Mouse (Mus musculus): ENCODE data around the gene Fam219a. TPM values are rescaled to one million over a fixed set of nuclear protein-coding genes. Genes with fewer than 3 reads are reported as not detected.

Gene Fam219a
- polyA plus RNA-seq, 1 experiment from 2014 or later, result 3.2 TPM

- no peaks in the 10 kb centered on the region for H3K9me3 ChIP-seq (ENCODE audit: control insufficient read depth)
- WGBS, result 46% methylated on average over 7 of the region's 7 CpGs
- H3K4me1 ChIP-seq (replicated peaks; ENCODE audit: control insufficient read depth, insufficient read depth, low read length), result peaks cover 7% of the 10 kb centered on the region; the same call in 1 of the 2 replicates
- TF ChIP-seq CTCF (IDR thresholded peaks at IDR 0.05; ENCODE audit: low read depth), result no peak
- no peak for ATAC-seq
- no peaks in the 10 kb centered on the region for H3K27me3 ChIP-seq (replicated peaks; ENCODE audit: control insufficient read depth, insufficient read depth, low read length)
- H3K4me2 ChIP-seq (replicated peaks; ENCODE audit: low read depth), result peak overlapping the region; percentile 45
- H3K36me3 ChIP-seq (ENCODE audit: control insufficient read depth, insufficient read depth), result no peaks in the 10 kb centered on the region
- H3K27ac ChIP-seq (ENCODE audit: low read depth, low read length), result peak overlapping the region; percentile 79
- H3K4me3 ChIP-seq (ENCODE audit: low read depth, low read length), result no peak overlapping the region
- peak overlapping the region; percentile 17; the same call in 1 of the 2 replicates for H3K9ac ChIP-seq (ENCODE audit: low read depth, low read length)
Observed at GRCm38 (mm10) chr4:41518349-41518748, 51.0 kb downstream of the Fam219a start.

- Histone ChIP-seq H3K4me2 (replicated peaks; ENCODE audit: low read depth) (peak within 1 kb of the TSS; percentile 45), H3K4me3 (ENCODE audit: low read depth, low read length) (no peak within 1 kb of the TSS), H3K4me1 (replicated peaks; ENCODE audit: control insufficient read depth, insufficient read depth, low read length) (peaks cover 7% of the 10 kb centered on the region; the same call in 1 of the 2 replicates), H3K27me3 (replicated peaks; ENCODE audit: control insufficient read depth, insufficient read depth, low read length) (no peaks in the 10 kb centered on the region), H3K27ac (ENCODE audit: low read depth, low read length) (peak within 1 kb of the TSS; percentile 79; the same call in 1 of the 2 replicates), H3K9me3 (ENCODE audit: control insufficient read depth) (no peaks in the 10 kb centered on the region), H3K36me3 (ENCODE audit: control insufficient read depth, insufficient read depth) (no peaks in the 10 kb centered on the region), H3K9ac (ENCODE audit: low read depth, low read length) (peak within 1 kb of the TSS; percentile 17; the same call in 1 of the 2 replicates)
- WGBS, result 83% methylated on average over 2 of the region's 2 CpGs
- ATAC-seq, result no peak
- no peak for TF ChIP-seq CTCF (IDR thresholded peaks at IDR 0.05; ENCODE audit: low read depth)
Observed at GRCm38 (mm10) chr4:41517233-41517632, 52.1 kb downstream of the Fam219a start, which contains the start of gene 1110017D15Rik. Gene 1110017D15Rik, minus strand, starts transcription at chr4:41517333.

DNA sequence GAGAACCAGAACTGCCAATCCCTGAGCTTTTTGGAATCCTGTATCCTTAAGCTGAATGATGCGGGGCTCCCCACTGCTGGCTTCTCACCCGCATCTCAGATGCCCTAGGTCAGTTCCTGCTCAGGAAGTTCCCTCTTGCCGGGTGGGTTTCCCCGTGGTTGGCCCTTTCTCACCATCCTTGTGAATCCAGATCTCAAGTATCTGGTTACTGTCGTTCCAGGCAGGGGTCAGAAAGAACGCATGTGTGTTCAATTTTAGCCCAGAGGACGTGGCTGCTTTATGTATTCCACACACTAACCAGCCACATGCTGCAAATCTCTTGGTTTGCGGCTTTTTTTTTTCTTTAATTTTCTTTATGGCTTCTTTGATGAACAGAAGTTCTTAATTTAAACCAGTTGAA lies 55.6 kb downstream of the Fam219a start:
- Histone ChIP-seq H3K36me3 (ENCODE audit: control insufficient read depth, insufficient read depth) (no peaks in the 10 kb centered on the region), H3K27me3 (replicated peaks; ENCODE audit: control insufficient read depth, insufficient read depth, low read length) (no peaks in the 10 kb centered on the region), H3K4me3 (ENCODE audit: low read depth, low read length) (no peak overlapping the region), H3K4me1 (replicated peaks; ENCODE audit: control insufficient read depth, insufficient read depth, low read length) (no peaks in the 10 kb centered on the region), H3K9ac (ENCODE audit: low read depth, low read length) (no peak overlapping the region), H3K4me2 (replicated peaks; ENCODE audit: low read depth) (no peak overlapping the region), H3K9me3 (ENCODE audit: control insufficient read depth) (no peaks in the 10 kb centered on the region), H3K27ac (ENCODE audit: low read depth, low read length) (no peak overlapping the region)
- TF ChIP-seq CTCF (IDR thresholded peaks at IDR 0.05; ENCODE audit: low read depth), result no peak
- WGBS, result 33% methylated on average over 8 of the region's 8 CpGs
- no peak for ATAC-seq

DNA sequence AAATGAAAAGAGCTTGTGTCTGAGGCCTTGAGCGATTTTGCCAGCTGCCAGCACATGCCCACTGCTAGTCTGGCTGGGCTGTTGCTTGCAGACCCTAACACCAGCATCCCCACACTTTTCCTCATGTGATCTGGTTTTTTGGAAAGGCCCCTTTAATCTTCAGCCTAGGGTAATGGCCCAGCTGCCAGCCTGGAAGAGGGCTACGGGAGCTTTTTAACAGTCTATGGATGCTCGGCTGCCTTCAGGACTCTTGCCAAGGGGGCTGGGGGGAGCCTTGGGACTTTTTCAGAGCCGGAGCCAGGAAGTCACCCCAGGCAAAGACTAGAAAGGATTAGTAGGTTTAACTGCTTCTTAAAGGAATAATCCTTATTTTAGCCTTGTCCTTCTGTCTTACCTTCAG lies 56.0 kb downstream of the Fam219a start:
- Histone ChIP-seq H3K27me3 (replicated peaks; ENCODE audit: control insufficient read depth, insufficient read depth, low read length) (no peaks in the 10 kb centered on the region), H3K4me1 (replicated peaks; ENCODE audit: control insufficient read depth, insufficient read depth, low read length) (no peaks in the 10 kb centered on the region), H3K27ac (ENCODE audit: low read depth, low read length) (no peak overlapping the region), H3K36me3 (ENCODE audit: control insufficient read depth, insufficient read depth) (no peaks in the 10 kb centered on the region), H3K4me3 (ENCODE audit: low read depth, low read length) (no peak overlapping the region), H3K9me3 (ENCODE audit: control insufficient read depth) (no peaks in the 10 kb centered on the region), H3K4me2 (replicated peaks; ENCODE audit: low read depth) (no peak overlapping the region), H3K9ac (ENCODE audit: low read depth, low read length) (no peak overlapping the region)
- 49% methylated on average over 4 of the region's 4 CpGs for WGBS
- ATAC-seq, result no peak
- TF ChIP-seq CTCF (IDR thresholded peaks at IDR 0.05; ENCODE audit: low read depth), result no peak

GRCm38 (mm10) chr4:41507998-41508397 lies 61.3 kb downstream of the Fam219a start:
- WGBS, result 46% methylated on average over 7 of the region's 7 CpGs
- TF ChIP-seq CTCF (IDR thresholded peaks at IDR 0.05; ENCODE audit: low read depth), result no peak
- Histone ChIP-seq H3K36me3 (ENCODE audit: control insufficient read depth, insufficient read depth) (no peaks in the 10 kb centered on the region), H3K4me2 (replicated peaks; ENCODE audit: low read depth) (no peak overlapping the region), H3K9me3 (ENCODE audit: control insufficient read depth) (no peaks in the 10 kb centered on the region), H3K27ac (ENCODE audit: low read depth, low read length) (no peak overlapping the region), H3K9ac (ENCODE audit: low read depth, low read length) (no peak overlapping the region), H3K4me1 (replicated peaks; ENCODE audit: control insufficient read depth, insufficient read depth, low read length) (peaks cover 6% of the 10 kb centered on the region; the same call in 1 of the 2 replicates), H3K4me3 (ENCODE audit: low read depth, low read length) (no peak overlapping the region), H3K27me3 (replicated peaks; ENCODE audit: control insufficient read depth, insufficient read depth, low read length) (peaks cover 4% of the 10 kb centered on the region; the same call in 1 of the 2 replicates)
- no peak for ATAC-seq

GRCm38 (mm10) chr4:41507326-41507924 lies 61.9 kb downstream of the Fam219a start:
- Histone ChIP-seq H3K4me3 (ENCODE audit: low read depth, low read length) (peak overlapping the region; percentile 50), H3K27ac (ENCODE audit: low read depth, low read length) (no peak overlapping the region), H3K4me2 (replicated peaks; ENCODE audit: low read depth) (peak overlapping the region; percentile 94), H3K9me3 (ENCODE audit: control insufficient read depth) (no peaks in the 10 kb centered on the region), H3K27me3 (replicated peaks; ENCODE audit: control insufficient read depth, insufficient read depth, low read length) (peaks cover 4% of the 10 kb centered on the region; the same call in 1 of the 2 replicates), H3K36me3 (ENCODE audit: control insufficient read depth, insufficient read depth) (no peaks in the 10 kb centered on the region), H3K4me1 (replicated peaks; ENCODE audit: control insufficient read depth, insufficient read depth, low read length) (peaks cover 6% of the 10 kb centered on the region; the same call in 1 of the 2 replicates), H3K9ac (ENCODE audit: low read depth, low read length) (0 out of 2 replicates have a peak overlapping the region, but pooled peaks have one; percentile 40)
- no peak for ATAC-seq
- 6% methylated on average over 22 of the region's 22 CpGs for WGBS
- no peak for TF ChIP-seq CTCF (IDR thresholded peaks at IDR 0.05; ENCODE audit: low read depth)
